Mouse (Mus musculus) cerebellum, postnatal 36 days (tissue): ENCODE measurements at regions not wholly inside any gene's neighbourhood (a gene's known extent, or its start where the extent isn't known, plus 50 kb on each side); places are given as distances from the start of the nearest gene placed in this dataset.

Experiments used
- DNase-seq, 2 experiments: peaks; one replicate each; pipeline ENCODE4 v3.0.0; 2021 to 2022; ENCODE audit warnings: mixed read lengths in 2 of 2

GRCm38 (mm10) chr15:29199988-29200387 is 972.4 kb upstream of the Ctnnd2 start:
- DNase-seq: no peak

- DNase-seq: peak; percentile 86 to 87
Measured at GRCm38 (mm10) chr15:29223667-29224066, 948.7 kb upstream of the Ctnnd2 start.

GRCm38 (mm10) chr15:29226889-29227288 is 945.5 kb upstream of the Ctnnd2 start:
- DNase-seq: no peak

GRCm38 (mm10) chr15:29234635-29235034 is 937.8 kb upstream of the Ctnnd2 start:
- DNase-seq: no peak

- DNase-seq: peak in 1 of 2 experiments; percentile 50
Measured at GRCm38 (mm10) chr15:29255152-29255551, 917.2 kb upstream of the Ctnnd2 start.

- DNase-seq: no peak
Measured at GRCm38 (mm10) chr15:29266767-29267166, 905.6 kb upstream of the Ctnnd2 start.

GRCm38 (mm10) chr15:29296454-29296853 is 875.9 kb upstream of the Ctnnd2 start:
- no peak for DNase-seq
